Mouse (Mus musculus): ENCODE results near the gene Cltrn. TPM values are rescaled to one million over a fixed set of nuclear protein-coding genes. Genes with fewer than 3 reads are reported as not detected.

The Cltrn gene
- total and polyA plus RNA-seq, 3 experiments = not detected

DNA sequence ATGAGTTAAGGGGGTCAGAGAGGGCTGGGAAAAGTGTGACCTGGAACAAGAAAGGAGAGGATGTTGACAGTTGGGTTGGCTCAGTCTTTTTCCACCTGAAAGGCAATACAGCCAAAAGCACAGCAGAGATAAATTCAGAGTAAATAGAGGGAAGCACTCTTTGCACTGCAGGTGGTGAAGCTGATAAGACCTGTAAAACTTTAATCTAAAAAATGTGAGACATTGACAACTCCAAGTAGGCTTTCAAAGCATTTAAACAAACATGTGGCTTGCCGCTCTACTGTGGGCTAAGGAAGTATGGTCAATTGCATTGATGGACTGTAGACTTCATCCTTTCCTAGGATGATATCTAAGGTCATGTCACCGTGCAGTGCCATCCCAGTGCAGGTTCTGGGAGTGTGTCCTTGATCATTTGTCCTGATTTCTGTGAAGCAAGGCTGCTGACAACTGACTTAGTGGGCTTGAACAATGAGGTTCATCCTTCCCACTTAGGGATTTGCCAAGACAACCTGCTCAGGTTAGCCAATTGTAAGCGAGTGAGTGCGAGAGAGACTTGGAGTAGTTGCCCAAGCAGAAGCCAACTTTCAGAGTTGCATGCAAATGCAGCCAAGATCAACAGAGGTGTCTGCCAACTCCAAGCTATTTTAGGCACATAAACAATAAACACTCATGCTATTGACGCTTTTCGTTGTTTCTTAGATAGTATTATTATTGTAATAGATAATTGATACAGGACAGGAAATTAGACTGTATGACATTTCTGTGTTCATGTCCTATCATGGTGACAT, 57.0 kb downstream of the Cltrn start:
- 39% methylated on average over 6 of the region's 6 CpGs for WGBS
- DNase-seq = peak in 1 of 2 experiments; percentile 6

GRCm38 (mm10) chrX:164152703-164153102, 64.1 kb downstream of the Cltrn start:
- no peak overlapping the region for H3K4me3 ChIP-seq
- no peaks in the 10 kb centered on the region for H3K36me3 ChIP-seq (ENCODE audit: control insufficient read depth, insufficient read depth, low read length)
- no peaks in the 10 kb centered on the region for H3K4me1 ChIP-seq (ENCODE audit: control insufficient read depth, insufficient read depth, low read length)
- H3K9ac ChIP-seq (ENCODE audit: low read depth, low read length) = no peak overlapping the region
- no peaks in the 10 kb centered on the region for H3K79me2 ChIP-seq (replicated peaks; ENCODE audit: control insufficient read depth, insufficient read depth, low read length)
- intact Hi-C loops (cut with DNase I) = no loop called here
- 54% methylated on average over 2 of the region's 2 CpGs for WGBS
- TF ChIP-seq EP300 (IDR thresholded peaks at IDR 0.05; ENCODE audit: insufficient read depth, low read depth, low read length) (no peak), CTCF (IDR thresholded peaks at IDR 0.05) (no peak), POLR2A (IDR thresholded peaks at IDR 0.05; ENCODE audit: insufficient read depth, low read depth, low read length) (no peak)
- H3K27ac ChIP-seq = no peak overlapping the region
- H3K27me3 ChIP-seq (ENCODE audit: control insufficient read depth, insufficient read depth, low read length) = no peaks in the 10 kb centered on the region
- DNase-seq = peak in 1 of 2 experiments; percentile 13

More for the DNA sequence above, 57.0 kb downstream of the Cltrn start:
- H3K4me1 ChIP-seq (ENCODE audit: control insufficient read depth, insufficient read depth, low read length) = no peaks in the 10 kb centered on the region; the same call in 1 of the 2 replicates
- H3K36me3 ChIP-seq (ENCODE audit: control insufficient read depth, insufficient read depth, low read length) = no peaks in the 10 kb centered on the region
- H3K79me2 ChIP-seq (replicated peaks; ENCODE audit: control insufficient read depth, insufficient read depth, low read length) = no peaks in the 10 kb centered on the region
- H3K9ac ChIP-seq (ENCODE audit: low read depth, low read length) = no peak overlapping the region
- no peak for TF ChIP-seq POLR2A (IDR thresholded peaks at IDR 0.05; ENCODE audit: insufficient read depth, low read depth, low read length)
- TF ChIP-seq EP300 (IDR thresholded peaks at IDR 0.05; ENCODE audit: insufficient read depth, low read depth, low read length) = no peak
- TF ChIP-seq CTCF (IDR thresholded peaks at IDR 0.05) = no peak
- intact Hi-C loops (cut with DNase I) = no loop called here
- no peak overlapping the region for H3K4me3 ChIP-seq
- no peaks in the 10 kb centered on the region for H3K27me3 ChIP-seq (ENCODE audit: control insufficient read depth, insufficient read depth, low read length)
- no peak overlapping the region for H3K27ac ChIP-seq

GRCm38 (mm10) chrX:164153606-164154005, 65.0 kb downstream of the Cltrn start:
- no peaks in the 10 kb centered on the region for H3K4me1 ChIP-seq (ENCODE audit: control insufficient read depth, insufficient read depth, low read length)
- no peak overlapping the region for H3K27ac ChIP-seq
- intact Hi-C loops (cut with DNase I) = no loop called here
- no peak overlapping the region for H3K4me3 ChIP-seq
- H3K36me3 ChIP-seq (ENCODE audit: control insufficient read depth, insufficient read depth, low read length) = no peaks in the 10 kb centered on the region
- H3K27me3 ChIP-seq (ENCODE audit: control insufficient read depth, insufficient read depth, low read length) = no peaks in the 10 kb centered on the region
- H3K9ac ChIP-seq (ENCODE audit: low read depth, low read length) = no peak overlapping the region
- H3K79me2 ChIP-seq (replicated peaks; ENCODE audit: control insufficient read depth, insufficient read depth, low read length) = no peaks in the 10 kb centered on the region
- no peak for DNase-seq
- no peak for TF ChIP-seq CTCF (IDR thresholded peaks at IDR 0.05)
- TF ChIP-seq POLR2A (IDR thresholded peaks at IDR 0.05; ENCODE audit: insufficient read depth, low read depth, low read length) = no peak
- no peak for TF ChIP-seq EP300 (IDR thresholded peaks at IDR 0.05; ENCODE audit: insufficient read depth, low read depth, low read length)

DNA sequence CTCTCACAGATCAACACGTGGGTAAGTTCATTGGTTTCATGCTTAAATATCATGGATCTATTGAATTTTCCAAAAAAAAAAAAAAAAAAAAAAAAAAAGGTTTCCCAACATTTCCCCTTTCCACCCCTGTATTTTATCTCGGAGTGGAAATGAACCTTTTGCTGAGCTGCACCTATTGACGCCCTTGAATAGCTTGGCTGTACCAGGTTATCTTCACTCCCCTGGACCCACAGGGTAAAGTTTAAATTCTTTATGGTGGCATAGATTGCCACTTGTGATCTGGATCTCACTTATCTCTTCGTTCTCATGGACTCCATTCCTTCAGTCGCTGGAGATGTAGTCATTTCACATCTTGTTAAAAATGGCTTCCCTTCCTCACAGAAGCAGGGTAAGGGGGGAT, 66.0 kb downstream of the Cltrn start:
- Histone ChIP-seq H3K27me3 (ENCODE audit: control insufficient read depth, insufficient read depth, low read length) (no peaks in the 10 kb centered on the region), H3K4me1 (ENCODE audit: control insufficient read depth, insufficient read depth, low read length) (no peaks in the 10 kb centered on the region), H3K4me3 (no peak overlapping the region), H3K79me2 (replicated peaks; ENCODE audit: control insufficient read depth, insufficient read depth, low read length) (no peaks in the 10 kb centered on the region), H3K9ac (ENCODE audit: low read depth, low read length) (no peak overlapping the region), H3K36me3 (ENCODE audit: control insufficient read depth, insufficient read depth, low read length) (no peaks in the 10 kb centered on the region), H3K27ac (no peak overlapping the region)
- DNase-seq = no peak
- intact Hi-C loops (cut with DNase I) = no loop called here
- WGBS = 69% methylated on average over 5 of the region's 5 CpGs
- no peak for TF ChIP-seq POLR2A (IDR thresholded peaks at IDR 0.05; ENCODE audit: insufficient read depth, low read depth, low read length)
- no peak for TF ChIP-seq EP300 (IDR thresholded peaks at IDR 0.05; ENCODE audit: insufficient read depth, low read depth, low read length)
- no peak for TF ChIP-seq CTCF (IDR thresholded peaks at IDR 0.05)

DNA sequence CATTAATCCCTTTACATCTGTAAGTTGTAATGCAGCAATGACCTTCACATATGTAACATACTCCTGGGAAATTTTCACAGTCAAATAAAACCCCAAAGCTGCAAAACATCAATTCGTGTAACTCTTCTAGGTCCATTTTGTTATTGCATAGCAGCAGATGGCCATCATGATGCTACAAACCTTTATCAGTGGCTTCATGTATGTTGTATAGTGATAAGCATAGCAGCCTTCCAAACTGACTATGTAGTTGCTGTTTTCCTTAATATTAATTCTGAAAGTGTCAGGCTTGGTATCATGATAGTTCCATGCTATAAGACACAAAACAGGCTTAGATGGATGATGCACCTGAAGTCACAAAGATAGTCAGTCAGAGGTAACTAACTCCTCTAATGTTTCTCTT, 76.1 kb downstream of the Cltrn start:
- no peak overlapping the region for H3K4me3 ChIP-seq
- H3K27ac ChIP-seq = no peak overlapping the region
- WGBS = 63% methylated on average over 1 of the region's 1 CpGs
- H3K36me3 ChIP-seq (ENCODE audit: control insufficient read depth, insufficient read depth, low read length) = no peaks in the 10 kb centered on the region
- H3K4me1 ChIP-seq (ENCODE audit: control insufficient read depth, insufficient read depth, low read length) = no peaks in the 10 kb centered on the region
- no peak for DNase-seq
- intact Hi-C loops (cut with DNase I) = no loop called here
- no peak for TF ChIP-seq EP300 (IDR thresholded peaks at IDR 0.05; ENCODE audit: insufficient read depth, low read depth, low read length)
- no peak for TF ChIP-seq POLR2A (IDR thresholded peaks at IDR 0.05; ENCODE audit: insufficient read depth, low read depth, low read length)
- H3K79me2 ChIP-seq (replicated peaks; ENCODE audit: control insufficient read depth, insufficient read depth, low read length) = no peaks in the 10 kb centered on the region
- no peak overlapping the region for H3K9ac ChIP-seq (ENCODE audit: low read depth, low read length)
- no peaks in the 10 kb centered on the region for H3K27me3 ChIP-seq (ENCODE audit: control insufficient read depth, insufficient read depth, low read length)

Other genes starting within 250 kb of the Cltrn start
- gene Ap1s2, start 179.8 kb upstream of the Cltrn start, total RNA-seq (2021) = 10 to 100 TPM; 21.5 to 26.2 TPM
- gene Ap1s2, start 179.8 kb upstream of the Cltrn start, polyA plus RNA-seq (2012; rRNA removed) = 8.0 and 10.1 TPM in 2 replicates
- 10 to 100 TPM in 1 of 2 experiments, 1 to 10 TPM in 1; 7.9 to 12.9 TPM for gene Zrsr2, start 130.2 kb upstream of the Cltrn start, total RNA-seq (2021)
- gene Zrsr2, start 130.2 kb upstream of the Cltrn start, polyA plus RNA-seq (2012; rRNA removed) = 3.6 and 5.5 TPM in 2 replicates
- gene Car5b, start 60.8 kb upstream of the Cltrn start, total RNA-seq (2021) = 1 to 10 TPM in 1 of 2 experiments, under 1 TPM in 1; 0.55 to 1.2 TPM
- gene Car5b, start 60.8 kb upstream of the Cltrn start, polyA plus RNA-seq (2012; rRNA removed) = 2.0 and 3.1 TPM in 2 replicates
- 1 to 10 TPM; 2.8 to 4.3 TPM for gene Siah1b, start 12.3 kb upstream of the Cltrn start, total RNA-seq (2021)
- 4.8 and 6.5 TPM in 2 replicates for gene Siah1b, start 12.3 kb upstream of the Cltrn start, polyA plus RNA-seq (2012; rRNA removed)
- 1 to 10 TPM; 1.1 to 1.6 TPM for gene Ace2, start 50.5 kb downstream of the Cltrn start, total RNA-seq (2021)
- gene Ace2, start 50.5 kb downstream of the Cltrn start, polyA plus RNA-seq (2012; rRNA removed) = 0.51 and 1.0 TPM in 2 replicates
- 1 to 10 TPM; 2.0 to 2.3 TPM for gene Bmx, start 169.4 kb downstream of the Cltrn start, total RNA-seq (2021)
- 1.2 and 2.0 TPM in 2 replicates for gene Bmx, start 169.4 kb downstream of the Cltrn start, polyA plus RNA-seq (2012; rRNA removed)
- 1 to 10 TPM; 6.3 to 6.6 TPM for gene Pir, start 180.5 kb downstream of the Cltrn start, total RNA-seq (2021)
- 2.8 and 2.9 TPM in 2 replicates for gene Pir, start 180.5 kb downstream of the Cltrn start, polyA plus RNA-seq (2012; rRNA removed)

All from heart, adult 2 months (tissue).